Mouse (Mus musculus) NIH3T3 (cell line): ENCODE data around the gene 2010109A12Rik.

ENCODE experiments used
- DNase-seq: peaks from one replicate; pipeline ENCODE4 v3.0.0-alpha.2; 2012; ENCODE audit warnings: low read depth

Gene 2010109A12Rik

GRCm38 (mm10) chr5:93206109-93207005 is at the start of gene 2010109A12Rik, which contains the start of gene Ccni:
2010109A12Rik (plus strand) TSS chr5:93206518.
Ccni (minus strand) TSS chr5:93206495.
- peak; percentile 98 for DNase-seq

- DNase-seq = peak; percentile 87
These were observed 42.8 kb upstream of the 2010109A12Rik start for GRCm38 (mm10) chr5:93163541-93163940.

- peak; percentile 36 for DNase-seq
These were observed 38.3 kb upstream of the 2010109A12Rik start for GRCm38 (mm10) chr5:93167919-93168516.

- peak; percentile 40 for DNase-seq
These were observed 37.7 kb upstream of the 2010109A12Rik start for GRCm38 (mm10) chr5:93168654-93169053.

GRCm38 (mm10) chr5:93171420-93171819 is 34.9 kb upstream of the 2010109A12Rik start:
- no peak for DNase-seq

GRCm38 (mm10) chr5:93172536-93172935 is 33.8 kb upstream of the 2010109A12Rik start:
- no peak for DNase-seq

- DNase-seq = no peak
These were observed 31.6 kb upstream of the 2010109A12Rik start for GRCm38 (mm10) chr5:93174675-93175074.

- no peak for DNase-seq
These were observed 27.7 kb upstream of the 2010109A12Rik start for GRCm38 (mm10) chr5:93178616-93179015.

GRCm38 (mm10) chr5:93180252-93180651 is 26.1 kb upstream of the 2010109A12Rik start:
- DNase-seq = peak; percentile 55

GRCm38 (mm10) chr5:93183311-93183710 is 23.0 kb upstream of the 2010109A12Rik start:
- DNase-seq = no peak

GRCm38 (mm10) chr5:93184548-93184947 is 21.8 kb upstream of the 2010109A12Rik start:
- no peak for DNase-seq

GRCm38 (mm10) chr5:93189607-93190006 is 16.7 kb upstream of the 2010109A12Rik start:
- DNase-seq = no peak

- no peak for DNase-seq
These were observed 15.9 kb upstream of the 2010109A12Rik start for GRCm38 (mm10) chr5:93190428-93190827.

- DNase-seq = no peak
These were observed 8.1 kb upstream of the 2010109A12Rik start for GRCm38 (mm10) chr5:93198232-93198631.

GRCm38 (mm10) chr5:93201181-93201580 is 5.1 kb upstream of the 2010109A12Rik start:
- DNase-seq = peak; percentile 61

- peak; percentile 49 for DNase-seq
These were observed 778 bp upstream of the 2010109A12Rik start for GRCm38 (mm10) chr5:93205371-93206108.

GRCm38 (mm10) chr5:93207006-93207348 is 659 bp downstream of the 2010109A12Rik start:
- peak; percentile 69 for DNase-seq

- no peak for DNase-seq
These were observed 1.2 kb downstream of the 2010109A12Rik start for GRCm38 (mm10) chr5:93207555-93207954.

- no peak for DNase-seq
These were observed 12.1 kb downstream of the 2010109A12Rik start for GRCm38 (mm10) chr5:93218375-93218774.

- DNase-seq = peak; percentile 89
These were observed 15.3 kb downstream of the 2010109A12Rik start for GRCm38 (mm10) chr5:93221661-93222060.

GRCm38 (mm10) chr5:93224549-93224948 is 18.2 kb downstream of the 2010109A12Rik start:
- DNase-seq = no peak

GRCm38 (mm10) chr5:93227157-93227556 is 20.8 kb downstream of the 2010109A12Rik start:
- no peak for DNase-seq
